Mouse (Mus musculus) myocyte (in vitro differentiated cells): ENCODE measurements around the gene Foxg1.

Source experiments
- MAX ChIP-seq: IDR thresholded peaks from one replicate; pipeline ENCODE4 v1.6.1; 2011; ENCODE audit warnings: low read depth, mild to moderate bottlenecking, control low read depth
- MYOD1 ChIP-seq, 3 experiments: IDR thresholded peaks; one replicate each; pipeline ENCODE4 v1.6.1; 2011; ENCODE audit warnings: control low read depth in 2 of 3, low read depth in 2 of 3, mild to moderate bottlenecking in 2 of 3, moderate library complexity in 1 of 3; ENCODE audit not compliant: insufficient read length in 2 of 3, control insufficient read depth in 1 of 3
- MYOG ChIP-seq, 3 experiments: IDR thresholded peaks; one replicate each; pipeline ENCODE4 v1.6.1; 2011; ENCODE audit warnings: control low read depth in 2 of 3, low read depth in 2 of 3, mild to moderate bottlenecking in 2 of 3; ENCODE audit not compliant: insufficient read length in 2 of 3, control insufficient read depth in 1 of 3, insufficient read depth in 1 of 3
- POLR2A ChIP-seq: IDR thresholded peaks from one replicate; pipeline ENCODE4 v1.6.1; 2011; ENCODE audit warnings: low read depth, mild to moderate bottlenecking, control low read depth, moderate library complexity; ENCODE audit not compliant: insufficient read length
- SRF ChIP-seq: IDR thresholded peaks from one replicate; pipeline ENCODE4 v1.6.1; 2011; ENCODE audit warnings: low read depth; ENCODE audit not compliant: control insufficient read depth, insufficient read length
- USF1 ChIP-seq: IDR thresholded peaks from one replicate; pipeline ENCODE4 v1.6.1; 2011; ENCODE audit warnings: low read depth, mild to moderate bottlenecking, control low read depth, moderate library complexity

DNA sequence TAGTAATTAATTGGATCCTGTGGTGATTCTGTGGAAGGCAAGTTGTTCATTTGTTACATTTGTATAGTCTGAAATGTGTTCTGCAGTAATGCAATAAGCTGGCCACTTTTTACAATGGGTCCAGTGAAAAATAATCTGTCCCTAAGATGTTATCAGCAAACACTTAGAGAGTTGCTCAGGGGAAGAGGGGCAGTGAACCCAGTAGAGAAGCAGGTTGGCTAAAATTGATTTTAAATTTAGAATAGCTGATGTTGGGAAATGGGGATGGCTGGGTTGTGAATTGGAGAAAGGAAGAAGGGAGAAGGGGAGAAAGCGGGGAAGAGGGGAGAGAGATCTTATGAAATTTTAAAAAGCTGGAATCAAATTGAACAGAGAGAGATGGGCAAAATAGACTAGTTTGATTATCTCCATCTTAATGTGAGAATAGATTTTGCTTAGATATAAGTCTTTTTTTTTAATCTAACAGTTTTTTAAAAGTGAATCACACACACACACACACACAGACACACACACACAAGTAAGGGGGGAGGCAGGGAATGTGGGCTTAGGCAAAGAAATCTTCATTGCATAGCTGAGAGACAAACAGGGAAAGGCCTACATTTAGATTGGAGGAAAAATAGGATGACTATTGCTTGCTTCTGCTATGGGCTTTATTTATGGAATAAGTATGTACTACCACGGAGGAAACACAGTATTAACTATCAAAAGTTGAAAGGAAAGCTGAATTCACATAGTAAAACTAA lies 5.6 kb downstream of the Foxg1 start:
- no peak for TF ChIP-seq USF1
- TF ChIP-seq MYOD1 (IDR thresholded peaks at IDR 0.05; ENCODE audit: control insufficient read depth in 1 of 3, insufficient read length in 2 of 3, low read depth in 2 of 3): no peak
- TF ChIP-seq MYOG (IDR thresholded peaks at IDR 0.05; ENCODE audit: control insufficient read depth in 1 of 3, insufficient read depth in 1 of 3, insufficient read length in 2 of 3, low read depth in 2 of 3): no peak
- no peak for TF ChIP-seq POLR2A
- TF ChIP-seq SRF: no peak
- TF ChIP-seq MAX: no peak
